Mouse (Mus musculus): ENCODE results near the gene Lrrc27. TPM values are rescaled to one million over a fixed set of nuclear protein-coding genes. Genes with fewer than 3 reads are reported as not detected.
A peak's percentile ranks its signal among the peaks of the same experiment; 100 is the strongest.

The Lrrc27 gene
- polyA plus RNA-seq, 1 experiment from 2014 or later = 5.3 TPM

DNA sequence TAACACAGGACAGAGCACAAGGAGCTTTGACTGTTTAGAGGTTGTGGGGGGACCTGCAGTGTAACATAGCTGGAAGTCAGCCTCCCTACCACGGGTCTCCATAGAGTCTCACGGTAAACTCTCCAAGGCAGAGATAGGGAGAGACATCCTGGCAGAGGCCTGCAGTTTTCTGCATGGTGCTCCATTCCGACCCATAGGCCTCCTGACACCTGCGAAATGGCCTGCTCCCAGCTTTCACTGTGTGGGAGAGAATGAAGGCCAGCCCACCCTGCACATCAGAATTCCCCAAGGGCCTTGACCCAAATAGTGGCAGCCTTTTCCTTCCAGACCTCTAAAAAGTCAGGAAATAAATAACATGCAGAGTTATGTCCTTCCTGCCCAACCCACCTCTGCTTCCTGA, 22.2 kb upstream of the Lrrc27 start:
- Histone ChIP-seq H3K36me3 (no peaks in the 10 kb centered on the region), H3K4me3 (no peak overlapping the region), H3K4me1 (peaks cover 14% of the 10 kb centered on the region), H3K27me3 (ENCODE audit: low read depth, poor library complexity, severe bottlenecking) (peaks cover 61% of the 10 kb centered on the region), H3K9me3 (replicated peaks) (peaks cover 18% of the 10 kb centered on the region; the same call in 1 of the 2 replicates), H3K27ac (replicated peaks) (no peak overlapping the region)
- WGBS = 89% methylated on average over 4 of the region's 4 CpGs
- no peak for DNase-seq (ENCODE audit: low spot score)

DNA sequence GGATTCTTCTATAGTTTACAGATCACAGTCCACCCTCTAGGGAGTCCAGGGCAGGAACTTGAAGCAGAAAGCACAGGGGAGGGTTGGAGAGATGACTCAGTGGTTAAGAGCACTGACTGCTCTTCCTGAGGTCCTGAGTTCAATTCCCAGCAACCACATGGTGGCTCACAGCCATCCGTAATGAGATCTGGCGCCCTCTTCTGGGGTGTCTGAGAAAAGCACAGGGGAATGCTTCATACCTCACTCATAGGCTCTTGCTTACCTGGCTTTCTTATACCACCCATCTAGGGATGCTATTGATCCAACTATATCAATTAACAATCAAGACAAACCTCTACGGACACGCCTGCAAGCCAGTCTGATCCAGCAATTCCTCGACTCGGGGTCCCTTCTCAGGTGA, 21.2 kb upstream of the Lrrc27 start:
- WGBS = 71% methylated on average over 6 of the region's 6 CpGs
- Histone ChIP-seq H3K27me3 (ENCODE audit: low read depth, poor library complexity, severe bottlenecking) (peaks cover 51% of the 10 kb centered on the region), H3K36me3 (no peaks in the 10 kb centered on the region), H3K27ac (replicated peaks) (no peak overlapping the region), H3K4me1 (peaks cover 14% of the 10 kb centered on the region), H3K9me3 (replicated peaks) (peaks cover 18% of the 10 kb centered on the region; the same call in 1 of the 2 replicates), H3K4me3 (no peak overlapping the region)
- no peak for DNase-seq (ENCODE audit: low spot score)

DNA sequence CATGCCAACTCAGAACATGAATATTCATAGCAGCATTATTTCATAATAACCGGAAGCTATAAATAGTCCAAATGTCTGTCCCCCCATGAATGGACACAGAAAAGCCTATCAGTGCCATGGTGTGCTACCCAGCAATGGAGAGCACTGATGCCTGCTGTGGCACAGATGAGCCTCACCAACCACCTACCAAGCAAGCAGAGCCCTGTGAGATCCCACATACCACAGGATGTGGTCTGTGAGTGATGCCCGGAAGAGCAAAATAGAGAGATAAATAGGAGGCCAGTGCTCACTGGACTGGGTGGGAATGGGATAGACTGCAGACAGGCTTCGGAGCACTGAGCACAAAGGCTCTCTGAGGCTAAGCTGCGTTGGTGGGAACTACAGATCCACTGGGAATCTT, 15.8 kb upstream of the Lrrc27 start:
- Histone ChIP-seq H3K27ac (replicated peaks) (no peak overlapping the region), H3K36me3 (no peaks in the 10 kb centered on the region), H3K27me3 (ENCODE audit: low read depth, poor library complexity, severe bottlenecking) (peaks cover 10% of the 10 kb centered on the region; the same call in 1 of the 2 replicates), H3K4me1 (no peaks in the 10 kb centered on the region), H3K9me3 (replicated peaks) (no peaks in the 10 kb centered on the region), H3K4me3 (no peak overlapping the region)
- DNase-seq (ENCODE audit: low spot score) = no peak
- WGBS = 86% methylated on average over 4 of the region's 4 CpGs

- H3K36me3 ChIP-seq = no peaks in the 10 kb centered on the region
- H3K9me3 ChIP-seq (replicated peaks) = no peaks in the 10 kb centered on the region
- no peaks in the 10 kb centered on the region for H3K4me1 ChIP-seq
- 33% methylated on average over 7 of the region's 7 CpGs for WGBS
- DNase-seq (ENCODE audit: low spot score) = peak; percentile 63
- H3K27me3 ChIP-seq (ENCODE audit: low read depth, poor library complexity, severe bottlenecking) = 0 out of 2 replicates have a peak, but pooled peaks cover 4% of the 10 kb centered on the region
- no peak overlapping the region for H3K27ac ChIP-seq (replicated peaks)
- H3K4me3 ChIP-seq = no peak overlapping the region
These were observed 12.7 kb upstream of the Lrrc27 start for GRCm38 (mm10) chr7:139200108-139200507.

GRCm38 (mm10) chr7:139201209-139201608, 11.6 kb upstream of the Lrrc27 start:
- 0 out of 2 replicates have a peak, but pooled peaks cover 4% of the 10 kb centered on the region for H3K27me3 ChIP-seq (ENCODE audit: low read depth, poor library complexity, severe bottlenecking)
- DNase-seq (ENCODE audit: low spot score) = no peak
- 69% methylated on average over 6 of the region's 6 CpGs for WGBS
- no peak overlapping the region for H3K4me3 ChIP-seq
- H3K9me3 ChIP-seq (replicated peaks) = no peaks in the 10 kb centered on the region
- H3K4me1 ChIP-seq = no peaks in the 10 kb centered on the region
- no peak overlapping the region for H3K27ac ChIP-seq (replicated peaks)
- no peaks in the 10 kb centered on the region for H3K36me3 ChIP-seq

DNA sequence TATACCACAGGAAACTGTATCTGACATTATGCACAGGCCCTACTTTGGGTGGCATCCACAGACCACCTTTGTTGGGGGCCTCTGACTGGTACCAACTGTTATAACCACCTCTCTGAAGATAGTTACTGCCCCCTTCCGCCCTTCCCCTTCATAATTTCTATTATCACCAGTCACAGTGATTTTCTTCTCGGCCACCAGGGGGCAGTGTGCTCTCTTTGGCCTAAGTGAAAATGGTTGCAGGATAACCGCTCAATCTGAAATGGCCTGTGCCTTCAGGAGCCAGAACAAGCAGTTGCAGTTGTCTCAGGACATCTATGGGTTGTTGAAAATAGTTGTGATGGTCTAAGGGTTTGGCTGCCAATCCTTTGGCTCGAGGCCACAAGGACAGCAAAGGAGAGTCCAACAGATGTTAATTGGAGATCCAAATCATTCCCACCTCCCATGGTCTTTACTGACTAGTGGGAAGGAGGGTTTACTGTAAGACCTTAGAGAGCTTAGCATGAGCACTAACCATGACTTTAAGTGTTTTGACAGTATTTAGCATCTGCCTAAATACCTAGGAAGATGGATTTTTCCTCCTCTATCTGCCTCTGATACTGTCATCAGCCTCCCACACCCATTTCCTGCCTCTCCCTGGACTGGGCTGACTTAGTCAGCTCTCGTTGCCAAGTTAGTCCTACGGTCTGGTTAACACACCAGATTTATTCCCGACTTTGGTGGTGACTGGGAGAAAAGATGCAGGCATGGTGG, 4.6 kb upstream of the Lrrc27 start:
- H3K27me3 ChIP-seq (ENCODE audit: low read depth, poor library complexity, severe bottlenecking) = no peaks in the 10 kb centered on the region
- H3K4me1 ChIP-seq = peaks cover 15% of the 10 kb centered on the region
- H3K27ac ChIP-seq (replicated peaks) = no peak overlapping the region
- no peak overlapping the region for H3K4me3 ChIP-seq
- peak; percentile 65 for DNase-seq (ENCODE audit: low spot score)
- no peaks in the 10 kb centered on the region for H3K36me3 ChIP-seq
- H3K9me3 ChIP-seq (replicated peaks) = no peaks in the 10 kb centered on the region
- 35% methylated on average over 7 of the region's 7 CpGs for WGBS

- H3K36me3 ChIP-seq = no peaks in the 10 kb centered on the region
- H3K27me3 ChIP-seq (ENCODE audit: low read depth, poor library complexity, severe bottlenecking) = no peaks in the 10 kb centered on the region
- no peak overlapping the region for H3K4me3 ChIP-seq
- H3K9me3 ChIP-seq (replicated peaks) = no peaks in the 10 kb centered on the region
- no peak overlapping the region for H3K27ac ChIP-seq (replicated peaks)
- peaks cover 20% of the 10 kb centered on the region for H3K4me1 ChIP-seq
- 86% methylated on average over 4 of the region's 4 CpGs for WGBS
- DNase-seq (ENCODE audit: low spot score) = no peak
These were observed 4.1 kb upstream of the Lrrc27 start for GRCm38 (mm10) chr7:139208773-139209095.

GRCm38 (mm10) chr7:139211761-139212160, 1.0 kb upstream of the Lrrc27 start:
- Histone ChIP-seq H3K9me3 (replicated peaks) (no peaks in the 10 kb centered on the region), H3K27me3 (ENCODE audit: low read depth, poor library complexity, severe bottlenecking) (no peaks in the 10 kb centered on the region), H3K27ac (replicated peaks) (peak overlapping the region; percentile 97), H3K4me1 (peaks cover 25% of the 10 kb centered on the region), H3K36me3 (no peaks in the 10 kb centered on the region), H3K4me3 (no peak overlapping the region)
- DNase-seq (ENCODE audit: low spot score) = no peak
- WGBS = 85% methylated on average over 6 of the region's 6 CpGs

DNA sequence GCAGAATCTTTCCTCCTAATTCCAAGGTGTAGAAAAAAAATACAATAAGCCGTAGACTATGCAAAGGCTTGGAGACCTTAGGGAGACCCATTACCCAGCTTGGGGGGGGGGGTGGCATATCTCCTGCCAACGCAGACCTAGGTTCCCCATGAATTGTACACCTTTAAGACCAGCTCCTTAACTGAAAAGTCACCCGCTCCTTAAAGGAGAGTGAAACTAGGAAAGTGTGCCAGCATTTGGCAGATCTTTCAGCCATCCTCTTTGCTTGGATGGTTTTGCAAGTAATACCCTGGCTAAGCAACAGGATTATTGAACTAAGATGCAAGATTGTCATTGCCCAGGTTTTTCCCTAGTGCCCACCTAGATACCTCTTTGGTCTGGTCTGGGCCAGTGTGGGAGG, 963 bp downstream of the Lrrc27 start:
- Histone ChIP-seq H3K4me1 (peaks cover 25% of the 10 kb centered on the region), H3K9me3 (replicated peaks) (no peaks in the 10 kb centered on the region), H3K36me3 (no peaks in the 10 kb centered on the region), H3K4me3 (peak overlapping the region; percentile 68), H3K27ac (replicated peaks) (peak overlapping the region; percentile 97), H3K27me3 (ENCODE audit: low read depth, poor library complexity, severe bottlenecking) (no peaks in the 10 kb centered on the region)
- DNase-seq (ENCODE audit: low spot score) = no peak
- 73% methylated on average over 3 of the region's 3 CpGs for WGBS

GRCm38 (mm10) chr7:139214160-139214559, 1.4 kb downstream of the Lrrc27 start:
- no peak for DNase-seq (ENCODE audit: low spot score)
- 84% methylated on average over 3 of the region's 3 CpGs for WGBS
- no peak overlapping the region; the same call in 1 of the 2 replicates for H3K27ac ChIP-seq (replicated peaks)

DNA sequence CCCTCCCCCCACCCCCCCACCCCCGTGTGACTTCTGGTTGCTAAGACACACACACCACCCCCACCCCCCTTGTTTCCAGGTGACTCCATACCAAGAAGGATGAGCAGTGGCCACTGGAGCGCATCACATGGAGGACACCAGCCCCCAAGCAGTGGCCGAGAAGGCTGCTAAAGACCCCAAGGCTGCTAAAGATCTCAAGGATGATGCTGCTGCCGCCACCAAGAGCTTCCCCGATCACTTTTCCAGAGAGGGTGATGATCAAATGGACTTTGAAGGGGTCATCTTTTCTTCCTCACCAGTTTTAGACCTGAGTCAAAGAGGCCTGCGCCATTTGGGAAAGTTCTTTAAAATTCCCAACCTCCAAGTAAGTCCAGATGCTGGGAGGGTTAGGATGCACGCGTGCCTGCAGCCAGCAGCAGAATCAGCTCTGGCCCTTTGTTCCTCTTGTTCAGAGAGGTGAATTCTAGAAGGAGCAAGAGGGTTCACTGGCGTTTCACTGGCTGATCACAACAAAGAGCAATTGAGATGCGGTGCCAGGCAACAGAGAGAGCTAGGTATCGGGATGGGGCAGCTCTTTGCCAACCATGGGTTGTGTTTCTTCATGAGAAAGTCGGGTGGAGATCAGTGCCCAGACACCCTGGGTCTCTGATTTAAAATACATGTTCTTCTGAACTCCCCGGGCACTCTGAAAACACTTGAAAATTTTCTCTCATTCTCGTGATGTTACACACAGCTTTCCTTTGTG, 2.0 kb downstream of the Lrrc27 start:
- no peak for DNase-seq (ENCODE audit: low spot score)
- H3K9me3 ChIP-seq (replicated peaks) = no peaks in the 10 kb centered on the region
- H3K4me3 ChIP-seq = no peak overlapping the region
- H3K4me1 ChIP-seq = peaks cover 32% of the 10 kb centered on the region
- H3K27ac ChIP-seq (replicated peaks) = no peak overlapping the region; the same call in 1 of the 2 replicates
- no peaks in the 10 kb centered on the region for H3K36me3 ChIP-seq
- WGBS = 80% methylated on average over 14 of the region's 14 CpGs
- no peaks in the 10 kb centered on the region for H3K27me3 ChIP-seq (ENCODE audit: low read depth, poor library complexity, severe bottlenecking)

More at GRCm38 (mm10) chr7:139214160-139214559, 1.4 kb downstream of the Lrrc27 start:
- H3K27me3 ChIP-seq (ENCODE audit: low read depth, poor library complexity, severe bottlenecking) = no peaks in the 10 kb centered on the region
- H3K36me3 ChIP-seq = no peaks in the 10 kb centered on the region
- H3K4me3 ChIP-seq = no peak overlapping the region
- H3K9me3 ChIP-seq (replicated peaks) = no peaks in the 10 kb centered on the region
- peaks cover 29% of the 10 kb centered on the region for H3K4me1 ChIP-seq

DNA sequence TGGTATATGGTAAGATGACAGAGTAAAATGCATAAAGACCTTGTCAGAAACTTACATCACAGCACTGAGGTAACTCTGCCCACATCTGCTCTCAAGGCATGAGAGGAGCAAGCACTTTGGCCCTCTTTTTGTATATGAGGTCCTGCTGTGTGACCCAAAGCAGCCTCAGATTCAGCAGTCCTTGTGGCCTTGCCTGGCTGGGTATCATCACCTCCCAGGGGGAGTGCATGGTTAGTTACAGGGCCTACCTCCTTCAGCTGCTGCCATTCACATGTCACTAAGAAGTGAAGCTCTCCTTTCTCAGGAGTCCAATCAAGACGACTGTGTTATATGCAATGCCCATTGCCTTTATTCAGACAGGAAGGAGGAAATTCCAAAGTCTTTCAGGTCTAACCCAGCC, 2.7 kb downstream of the Lrrc27 start:
- Histone ChIP-seq H3K27ac (replicated peaks) (no peak overlapping the region), H3K9me3 (replicated peaks) (no peaks in the 10 kb centered on the region), H3K4me1 (peaks cover 32% of the 10 kb centered on the region), H3K27me3 (ENCODE audit: low read depth, poor library complexity, severe bottlenecking) (no peaks in the 10 kb centered on the region), H3K4me3 (no peak overlapping the region), H3K36me3 (no peaks in the 10 kb centered on the region)
- no peak for DNase-seq (ENCODE audit: low spot score)
- 87% methylated on average over 1 of the region's 1 CpGs for WGBS

DNA sequence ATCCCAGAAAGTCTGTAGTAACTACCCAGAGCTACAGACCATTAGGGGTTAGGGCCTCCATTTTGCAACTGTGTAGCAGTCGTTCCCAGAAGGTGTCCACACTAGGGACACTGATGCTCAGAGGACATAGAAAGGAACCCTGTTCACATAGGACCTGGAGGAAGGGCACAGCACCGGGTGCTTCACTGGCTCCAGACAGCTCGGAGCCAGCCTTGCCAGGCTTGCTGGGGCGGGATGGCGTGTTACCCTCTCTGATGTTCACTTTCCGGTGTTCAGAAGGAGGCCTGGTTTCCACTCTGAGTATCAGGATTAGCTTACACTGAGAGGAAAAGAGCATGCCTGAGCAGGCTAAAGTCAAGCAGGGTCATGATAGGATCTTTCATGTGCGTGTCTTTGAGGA, 3.2 kb downstream of the Lrrc27 start:
- Histone ChIP-seq H3K36me3 (no peaks in the 10 kb centered on the region), H3K9me3 (replicated peaks) (no peaks in the 10 kb centered on the region), H3K27ac (replicated peaks) (no peak overlapping the region), H3K27me3 (ENCODE audit: low read depth, poor library complexity, severe bottlenecking) (no peaks in the 10 kb centered on the region), H3K4me1 (peaks cover 32% of the 10 kb centered on the region), H3K4me3 (no peak overlapping the region)
- 88% methylated on average over 7 of the region's 7 CpGs for WGBS
- DNase-seq (ENCODE audit: low spot score) = no peak

All from midbrain, embryonic 10.5 days (tissue).